Mouse (Mus musculus) limb, embryonic 10.5 days (tissue): ENCODE results near the gene Gm11541. TPM values are rescaled to one million over a fixed set of nuclear protein-coding genes. Genes with fewer than 3 reads are reported as not detected.
"Not testable (repeated sequence)": the region's sequence is repeated elsewhere in the genome, so short reads cannot be mapped to it uniquely, and the experiment has no call there.

Source experiments
- DNase-seq: peaks from one replicate; pipeline ENCODE4 v3.0.0-alpha.2; 2017; ENCODE audit warnings: low spot score
- H3K27ac ChIP-seq: fragments of 300-500 bp; sonication (generic); 2 replicates; pipeline ENCODE4 v1.5.1; 2016; ENCODE audit warnings: mild to moderate bottlenecking
- H3K27me3 ChIP-seq: fragments of 300-500 bp; sonication (generic); 2 replicates; pipeline ENCODE4 v1.6.1; 2016; ENCODE audit warnings: low read depth, mild to moderate bottlenecking; ENCODE audit not compliant: poor library complexity, severe bottlenecking
- H3K36me3 ChIP-seq: fragments of 300-500 bp; sonication (generic); 2 replicates; pipeline ENCODE4 v1.6.1; 2016; ENCODE audit warnings: mild to moderate bottlenecking, moderate library complexity
- H3K4me1 ChIP-seq: fragments of 300-500 bp; sonication (generic); 2 replicates; pipeline ENCODE4 v1.6.1; 2016
- H3K4me3 ChIP-seq: fragments of 300-500 bp; sonication (generic); 2 replicates; pipeline ENCODE4 v1.5.1; 2016; ENCODE audit warnings: mild to moderate bottlenecking, moderate library complexity
- H3K9me3 ChIP-seq: fragments of 300-500 bp; sonication (generic); replicated peaks from 2 replicates; pipeline ENCODE4 v1.6.1; 2016; ENCODE audit warnings: mild to moderate bottlenecking
- WGBS: fragments of 180-500 bp; shearing (Covaris S2); methylation state at CpG from one replicate; pipeline ENCODE4 v1.1.7; 2016; 5-methylcytosine and 5-hydroxymethylcytosine counted together
- polyA plus RNA-seq: library from polyadenylated mRNA; unstranded; fragments of >200 nt; fragmentation: Nextera tagmentation; extraction: Ambion mirVana; gene quantifications from 2 replicates; pipeline ENCODE4 v1.2.1, GENCODE M21; 2016

The Gm11541 gene
- polyA plus RNA-seq, 1 experiment from 2014 or later = not detected

GRCm38 (mm10) chr11:94717239-94717638, 12.9 kb upstream of the Gm11541 start:
- Histone ChIP-seq H3K4me1 (peaks cover 22% of the 10 kb centered on the region), H3K4me3 (0 out of 2 replicates have a peak overlapping the region, but pooled peaks have one; percentile 5), H3K9me3 (no peaks in the 10 kb centered on the region), H3K36me3 (no peaks in the 10 kb centered on the region), H3K27ac (peak overlapping the region; percentile 38), H3K27me3 (0 out of 2 replicates have a peak, but pooled peaks cover 11% of the 10 kb centered on the region)
- no peak for DNase-seq
- WGBS = 34% methylated on average over 11 of the region's 11 CpGs

DNA sequence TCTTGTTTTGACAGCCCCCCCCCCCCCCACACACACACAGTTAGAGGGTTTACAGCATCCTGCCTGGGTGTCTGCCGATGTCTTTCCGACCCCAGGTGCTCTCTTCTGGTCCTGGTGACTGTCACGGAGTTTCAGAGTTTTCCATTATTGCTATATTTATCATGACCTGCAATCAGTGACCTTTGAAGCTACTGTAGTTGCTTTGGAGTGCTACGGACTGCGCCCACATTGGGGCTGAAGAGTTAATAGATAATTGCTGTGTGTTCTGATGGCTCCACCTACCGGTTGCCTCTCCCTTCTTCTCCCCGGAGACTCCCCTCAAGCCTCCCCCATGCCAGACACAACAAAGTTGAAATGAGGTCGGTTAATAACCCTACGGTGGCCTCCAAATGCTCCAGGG, 12.5 kb upstream of the Gm11541 start:
- 9% methylated on average over 9 of the region's 9 CpGs for WGBS

GRCm38 (mm10) chr11:94715622-94716021, 11.3 kb upstream of the Gm11541 start:
- H3K4me3 ChIP-seq = no peak overlapping the region
- H3K4me1 ChIP-seq = peaks cover 22% of the 10 kb centered on the region
- no peaks in the 10 kb centered on the region for H3K9me3 ChIP-seq
- DNase-seq = no peak
- H3K27ac ChIP-seq = no peak overlapping the region
- 0 out of 2 replicates have a peak, but pooled peaks cover 11% of the 10 kb centered on the region for H3K27me3 ChIP-seq
- 88% methylated on average over 5 of the region's 5 CpGs for WGBS
- H3K36me3 ChIP-seq = no peaks in the 10 kb centered on the region

More for the DNA sequence above, 12.5 kb upstream of the Gm11541 start:
- Histone ChIP-seq H3K4me3 (0 out of 2 replicates have a peak overlapping the region, but pooled peaks have one; percentile 5), H3K4me1 (peaks cover 22% of the 10 kb centered on the region), H3K27ac (peak overlapping the region; percentile 38; the same call in 1 of the 2 replicates), H3K36me3 (no peaks in the 10 kb centered on the region), H3K27me3 (0 out of 2 replicates have a peak, but pooled peaks cover 11% of the 10 kb centered on the region), H3K9me3 (no peaks in the 10 kb centered on the region)
- DNase-seq = peak; percentile 39

GRCm38 (mm10) chr11:94713246-94713860, 9.1 kb upstream of the Gm11541 start:
- Histone ChIP-seq H3K36me3 (no peaks in the 10 kb centered on the region), H3K4me3 (no peak overlapping the region), H3K27ac (no peak overlapping the region), H3K9me3 (no peaks in the 10 kb centered on the region), H3K4me1 (peaks cover 22% of the 10 kb centered on the region), H3K27me3 (0 out of 2 replicates have a peak, but pooled peaks cover 11% of the 10 kb centered on the region)
- DNase-seq = no peak
- 41% methylated on average over 11 of the region's 11 CpGs for WGBS

- no peak for DNase-seq
- H3K4me3 ChIP-seq = no peak overlapping the region
- H3K27ac ChIP-seq = no peak overlapping the region
- H3K4me1 ChIP-seq = peaks cover 13% of the 10 kb centered on the region
- peaks cover 4% of the 10 kb centered on the region; the same call in 1 of the 2 replicates for H3K27me3 ChIP-seq
- no peaks in the 10 kb centered on the region for H3K36me3 ChIP-seq
- WGBS = 54% methylated on average over 7 of the region's 7 CpGs
- H3K9me3 ChIP-seq = no peaks in the 10 kb centered on the region
These were observed 279 bp downstream of the Gm11541 start for GRCm38 (mm10) chr11:94704020-94704419.

- H3K36me3 ChIP-seq = no peaks in the 10 kb centered on the region
- no peak overlapping the region for H3K4me3 ChIP-seq
- WGBS = 70% methylated on average over 3 of the region's 3 CpGs
- H3K27ac ChIP-seq = no peak overlapping the region
- DNase-seq = no peak
- H3K9me3 ChIP-seq = no peaks in the 10 kb centered on the region
- peaks cover 4% of the 10 kb centered on the region; the same call in 1 of the 2 replicates for H3K27me3 ChIP-seq
- H3K4me1 ChIP-seq = peaks cover 22% of the 10 kb centered on the region
These were observed 2.1 kb downstream of the Gm11541 start for GRCm38 (mm10) chr11:94702216-94702610.

GRCm38 (mm10) chr11:94701401-94702215, 2.7 kb downstream of the Gm11541 start:
- peak overlapping the region; percentile 24; the same call in 1 of the 2 replicates for H3K4me3 ChIP-seq
- H3K9me3 ChIP-seq = no peaks in the 10 kb centered on the region
- no peaks in the 10 kb centered on the region for H3K36me3 ChIP-seq
- H3K4me1 ChIP-seq = peaks cover 22% of the 10 kb centered on the region
- H3K27ac ChIP-seq = no peak overlapping the region
- 63% methylated on average over 27 of the region's 27 CpGs for WGBS
- DNase-seq = no peak
- peaks cover 4% of the 10 kb centered on the region; the same call in 1 of the 2 replicates for H3K27me3 ChIP-seq

GRCm38 (mm10) chr11:94699399-94699798, 4.9 kb downstream of the Gm11541 start:
- Histone ChIP-seq H3K27ac (no peak overlapping the region), H3K27me3 (peaks cover 4% of the 10 kb centered on the region; the same call in 1 of the 2 replicates), H3K4me1 (peaks cover 22% of the 10 kb centered on the region), H3K36me3 (no peaks in the 10 kb centered on the region), H3K9me3 (no peaks in the 10 kb centered on the region), H3K4me3 (no peak overlapping the region)
- no peak for DNase-seq
- 94% methylated on average over 3 of the region's 3 CpGs for WGBS

DNA sequence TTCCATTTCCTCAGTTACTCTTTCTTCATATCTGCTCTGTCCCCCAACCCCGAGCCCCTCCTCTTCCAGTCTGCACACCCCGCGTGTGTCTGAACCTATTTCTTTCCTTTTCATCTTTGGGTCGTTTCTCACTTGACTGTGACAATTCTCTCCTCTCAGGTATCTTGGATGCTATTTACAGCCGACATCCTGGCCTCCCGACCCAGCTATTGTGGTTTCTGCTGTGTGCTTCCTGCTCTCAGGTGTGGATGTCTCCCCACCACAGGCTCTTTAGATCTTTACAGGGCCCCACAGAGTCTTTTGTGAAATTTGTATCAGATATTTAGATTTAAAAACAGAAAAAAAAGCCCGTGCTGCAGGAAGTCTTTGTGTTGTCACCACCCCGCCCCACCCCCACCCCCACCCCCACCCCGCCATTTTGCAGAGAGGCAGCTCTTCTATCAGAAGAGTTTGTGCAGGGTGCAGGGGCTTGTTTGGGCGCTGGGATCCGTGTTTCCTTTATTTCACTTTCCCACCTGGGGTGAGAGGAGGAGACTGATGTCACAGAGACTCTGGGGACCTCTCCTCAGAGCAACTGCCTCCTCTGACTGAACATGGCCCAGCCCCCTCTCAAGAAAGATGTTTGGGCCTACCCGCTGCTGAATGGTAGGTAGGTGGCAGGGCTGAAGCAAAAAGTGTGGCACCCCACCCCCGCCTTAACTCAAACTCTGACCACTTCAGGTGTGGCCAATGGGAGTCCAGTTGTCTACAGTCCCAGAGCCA, 6.4 kb downstream of the Gm11541 start:
- no peak for DNase-seq
- Histone ChIP-seq H3K9me3 (no peaks in the 10 kb centered on the region), H3K4me1 (peaks cover 22% of the 10 kb centered on the region), H3K36me3 (no peaks in the 10 kb centered on the region), H3K27me3 (peaks cover 4% of the 10 kb centered on the region; the same call in 1 of the 2 replicates), H3K4me3 (no peak overlapping the region), H3K27ac (no peak overlapping the region)
- WGBS = 52% methylated on average over 13 of the region's 13 CpGs

- 92% methylated on average over 2 of the region's 2 CpGs for WGBS
- Histone ChIP-seq H3K27me3 (peaks cover 4% of the 10 kb centered on the region; the same call in 1 of the 2 replicates), H3K4me1 (peaks cover 22% of the 10 kb centered on the region), H3K4me3 (no peak overlapping the region), H3K36me3 (no peaks in the 10 kb centered on the region), H3K27ac (no peak overlapping the region), H3K9me3 (no peaks in the 10 kb centered on the region)
- DNase-seq = no peak
These were observed 7.2 kb downstream of the Gm11541 start for GRCm38 (mm10) chr11:94697140-94697539.

DNA sequence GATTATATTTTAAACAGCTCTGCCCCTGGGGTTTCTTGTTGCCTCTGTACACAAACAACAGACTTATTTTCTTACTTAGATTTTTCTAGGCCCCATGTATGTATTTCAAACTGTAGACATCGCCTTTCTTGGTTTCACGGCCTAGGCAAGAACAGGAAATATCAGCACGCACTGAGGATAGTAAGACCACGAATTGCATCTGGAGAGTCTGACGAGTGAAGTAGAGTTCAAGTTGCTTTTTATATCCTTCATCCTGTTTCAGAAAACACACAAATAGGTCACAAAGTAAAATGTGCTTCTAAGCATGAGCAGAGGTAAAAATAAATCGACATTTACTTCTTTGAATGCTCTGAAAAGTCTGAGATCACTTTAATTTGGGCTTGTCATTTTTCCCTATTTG, 8.8 kb downstream of the Gm11541 start:
- whole genome bisulfite sequencing = 88% methylated on average over 6 of the region's 6 CpGs
- Histone ChIP-seq H3K36me3 (no peaks in the 10 kb centered on the region), H3K27me3 (no peaks in the 10 kb centered on the region)

GRCm38 (mm10) chr11:94692502-94692901, 11.8 kb downstream of the Gm11541 start:
- H3K4me3 ChIP-seq, H3K4me1 ChIP-seq, H3K27ac ChIP-seq, H3K27me3 ChIP-seq, H3K9me3 ChIP-seq, H3K36me3 ChIP-seq, DNase-seq: not testable (repeated sequence)

More for the DNA sequence above, 8.8 kb downstream of the Gm11541 start:
- H3K4me3 ChIP-seq = no peak overlapping the region
- peaks cover 9% of the 10 kb centered on the region; the same call in 1 of the 2 replicates for H3K4me1 ChIP-seq
- H3K27ac ChIP-seq = no peak overlapping the region
- DNase-seq = no peak
- no peaks in the 10 kb centered on the region for H3K9me3 ChIP-seq
